Mouse (Mus musculus): ENCODE results near the gene Hectd3. TPM values are rescaled to one million over a fixed set of nuclear protein-coding genes. Genes with fewer than 3 reads are reported as not detected.

Hectd3 gene
- polyA plus RNA-seq, 1 experiment, result 66.3 TPM

- WGBS, result 25% methylated on average over 1 of the region's 1 CpGs
- Histone ChIP-seq H3K4me1 (ENCODE audit: control insufficient read depth, insufficient read depth, low read length) (peaks cover 18% of the 10 kb centered on the region), H3K4me3 (replicated peaks; ENCODE audit: extremely low read depth, low read depth, low read length) (no peak overlapping the region)
- TF ChIP-seq POLR2A (IDR thresholded peaks at IDR 0.05; ENCODE audit: borderline replicate concordance, extremely low read depth, low read depth, low read length) (no peak), CTCF (IDR thresholded peaks at IDR 0.05; ENCODE audit: insufficient read depth, low read length) (no peak)
- no peak for DNase-seq
These were observed 45.7 kb downstream of the Hectd3 start for GRCm38 (mm10) chr4:117040791-117041190.

GRCm38 (mm10) chr4:117041283-117041721, 46.2 kb downstream of the Hectd3 start:
- WGBS, result 21% methylated on average over 4 of the region's 4 CpGs
- no peak overlapping the region for H3K4me3 ChIP-seq (replicated peaks; ENCODE audit: extremely low read depth, low read depth, low read length)
- peaks cover 18% of the 10 kb centered on the region for H3K4me1 ChIP-seq (ENCODE audit: control insufficient read depth, insufficient read depth, low read length)
- TF ChIP-seq CTCF (IDR thresholded peaks at IDR 0.05; ENCODE audit: insufficient read depth, low read length) (no peak), POLR2A (IDR thresholded peaks at IDR 0.05; ENCODE audit: borderline replicate concordance, extremely low read depth, low read depth, low read length) (no peak)
- DNase-seq, result peak; percentile 51

DNA sequence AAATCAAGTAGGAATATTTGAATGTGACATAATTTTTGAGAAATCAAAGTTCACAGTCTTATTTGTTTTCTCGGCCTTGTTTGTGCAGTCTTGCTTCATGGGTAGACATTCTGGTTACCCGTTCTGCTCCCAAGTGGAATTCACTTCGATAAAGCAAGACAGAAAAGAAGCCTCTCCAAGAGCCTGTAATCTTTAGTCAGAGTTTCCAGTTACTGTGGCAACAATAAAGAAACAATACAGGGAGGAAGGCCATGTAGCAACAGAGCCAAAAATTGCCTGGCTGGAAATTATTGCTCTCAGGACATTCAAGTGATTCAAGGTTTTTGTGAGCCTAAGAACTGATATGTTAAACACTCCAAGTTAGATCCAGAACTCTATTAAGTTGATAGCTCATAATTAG, 53.7 kb downstream of the Hectd3 start:
- Histone ChIP-seq H3K4me3 (replicated peaks; ENCODE audit: extremely low read depth, low read depth, low read length) (no peak overlapping the region), H3K4me1 (ENCODE audit: control insufficient read depth, insufficient read depth, low read length) (no peaks in the 10 kb centered on the region; the same call in 1 of the 2 replicates)
- WGBS, result 41% methylated on average over 3 of the region's 3 CpGs
- no peak for DNase-seq
- TF ChIP-seq POLR2A (IDR thresholded peaks at IDR 0.05; ENCODE audit: borderline replicate concordance, extremely low read depth, low read depth, low read length), result no peak
- TF ChIP-seq CTCF (IDR thresholded peaks at IDR 0.05; ENCODE audit: insufficient read depth, low read length), result no peak

DNA sequence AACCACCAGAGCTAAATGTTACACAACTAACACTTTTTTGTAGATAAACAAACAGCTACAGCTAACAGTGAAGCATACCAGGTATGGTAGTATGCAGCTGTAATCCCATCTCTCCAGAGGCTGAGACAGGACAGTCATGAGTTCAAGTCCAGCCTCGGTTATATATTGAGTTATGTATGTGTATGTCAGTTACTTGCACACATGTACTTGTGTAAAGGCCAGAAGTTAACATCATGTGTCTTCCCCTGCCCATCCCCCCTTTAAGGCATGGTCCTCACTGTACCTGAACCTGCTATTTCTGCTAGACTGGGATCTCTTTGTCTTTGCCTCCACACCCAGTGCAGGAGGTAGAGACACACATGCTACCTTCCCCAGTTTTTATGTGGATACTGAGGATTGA, 54.4 kb downstream of the Hectd3 start:
- no peak for TF ChIP-seq POLR2A (IDR thresholded peaks at IDR 0.05; ENCODE audit: borderline replicate concordance, extremely low read depth, low read depth, low read length)
- no peak for TF ChIP-seq CTCF (IDR thresholded peaks at IDR 0.05; ENCODE audit: insufficient read depth, low read length)
- no peak for DNase-seq
- no peaks in the 10 kb centered on the region; the same call in 1 of the 2 replicates for H3K4me1 ChIP-seq (ENCODE audit: control insufficient read depth, insufficient read depth, low read length)
- WGBS, result 84% methylated on average over 1 of the region's 1 CpGs
- H3K4me3 ChIP-seq (replicated peaks; ENCODE audit: extremely low read depth, low read depth, low read length), result no peak overlapping the region

DNA sequence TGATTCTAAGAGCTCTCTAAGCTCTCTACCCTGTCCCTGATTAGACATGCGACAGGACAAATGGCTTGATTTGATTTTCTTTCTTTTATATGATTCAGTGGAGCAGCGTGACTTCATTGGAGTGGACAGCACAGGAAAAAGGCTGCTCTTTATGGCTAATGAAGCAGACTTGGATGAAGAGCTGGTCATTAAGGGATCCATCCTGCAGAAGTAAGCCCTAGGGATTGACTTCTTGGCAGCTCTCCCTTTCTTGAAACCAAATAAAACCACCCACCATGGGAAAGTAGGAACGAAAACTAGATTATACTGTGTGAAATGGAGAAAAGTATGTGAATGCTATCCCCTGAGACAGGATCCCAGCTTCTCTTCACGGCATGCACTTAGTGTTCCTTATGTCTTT, 57.5 kb downstream of the Hectd3 start:
- Histone ChIP-seq H3K4me1 (ENCODE audit: control insufficient read depth, insufficient read depth, low read length) (no peaks in the 10 kb centered on the region; the same call in 1 of the 2 replicates), H3K4me3 (replicated peaks; ENCODE audit: extremely low read depth, low read depth, low read length) (no peak overlapping the region)
- no peak for DNase-seq
- no peak for TF ChIP-seq CTCF (IDR thresholded peaks at IDR 0.05; ENCODE audit: insufficient read depth, low read length)
- TF ChIP-seq POLR2A (IDR thresholded peaks at IDR 0.05; ENCODE audit: borderline replicate concordance, extremely low read depth, low read depth, low read length), result no peak
- 69% methylated on average over 4 of the region's 4 CpGs for WGBS

- Histone ChIP-seq H3K4me1 (ENCODE audit: control insufficient read depth, insufficient read depth, low read length) (no peaks in the 10 kb centered on the region; the same call in 1 of the 2 replicates), H3K4me3 (replicated peaks; ENCODE audit: extremely low read depth, low read depth, low read length) (no peak overlapping the region)
- 89% methylated on average over 4 of the region's 4 CpGs for WGBS
- TF ChIP-seq CTCF (IDR thresholded peaks at IDR 0.05; ENCODE audit: insufficient read depth, low read length) (no peak), POLR2A (IDR thresholded peaks at IDR 0.05; ENCODE audit: borderline replicate concordance, extremely low read depth, low read depth, low read length) (no peak)
- DNase-seq, result no peak
These were observed 58.8 kb downstream of the Hectd3 start for GRCm38 (mm10) chr4:117053956-117054355.

Other genes starting within 250 kb of the Hectd3 start
- 17.4 and 22.1 TPM in 2 replicates for gene Toe1, start 187.7 kb upstream of the Hectd3 start, polyA plus RNA-seq (2012; rRNA removed)
- gene Mutyh, start 187.6 kb upstream of the Hectd3 start, polyA plus RNA-seq (2012; rRNA removed), result 7.5 and 7.6 TPM in 2 replicates
- 0.53 and 0.69 TPM in 2 replicates for gene Hpdl, start 173.6 kb upstream of the Hectd3 start, polyA plus RNA-seq (2012; rRNA removed)
- gene Zswim5, start 117.9 kb upstream of the Hectd3 start, polyA plus RNA-seq (2012; rRNA removed), result 1.9 and 2.6 TPM in 2 replicates
- 42.1 and 56.1 TPM in 2 replicates for gene Urod, start 904 bp upstream of the Hectd3 start, polyA plus RNA-seq (2012; rRNA removed)
- gene Eif2b3, start 24.1 kb downstream of the Hectd3 start, polyA plus RNA-seq (2012; rRNA removed), result 4.3 and 6.1 TPM in 2 replicates
- 8.3 and 8.8 TPM in 2 replicates for gene Ptch2, start 100.8 kb downstream of the Hectd3 start, polyA plus RNA-seq (2012; rRNA removed)
- 12.1 and 13.7 TPM in 2 replicates for gene Btbd19, start 130.4 kb downstream of the Hectd3 start, polyA plus RNA-seq (2012; rRNA removed)
- gene Tctex1d4, start 131.5 kb downstream of the Hectd3 start, polyA plus RNA-seq (2012; rRNA removed), result 58.9 and 61.4 TPM in 2 replicates
- 19.4 and 20.4 TPM in 2 replicates for gene Plk3, start 138.6 kb downstream of the Hectd3 start, polyA plus RNA-seq (2012; rRNA removed)
- gene Rps8, start 160.9 kb downstream of the Hectd3 start, polyA plus RNA-seq (2012; rRNA removed), result 456 and 494 TPM in 2 replicates
- gene Kif2c, start 187.3 kb downstream of the Hectd3 start, polyA plus RNA-seq (2012; rRNA removed), result 0.34 and 0.86 TPM in 2 replicates